Mouse (Mus musculus): Measurements from ENCODE around the gene Hoxc10.

Gene Hoxc10

GRCm38 (mm10) chr15:102990461-102991397, 24.1 kb downstream of the Hoxc10 start, which contains the start of gene Hoxc8:
TSS of gene Hoxc8 (plus strand) at chr15:102990607.
- DNase-seq (ENCODE audit: low spot score): no peak

GRCm38 (mm10) chr15:102991782-102992181, 25.2 kb downstream of the Hoxc10 start:
- DNase-seq (ENCODE audit: low spot score): no peak

GRCm38 (mm10) chr15:102992206-102992605, 25.6 kb downstream of the Hoxc10 start:
- DNase-seq (ENCODE audit: low spot score): no peak

GRCm38 (mm10) chr15:102992863-102993262, 26.3 kb downstream of the Hoxc10 start:
- DNase-seq (ENCODE audit: low spot score): no peak

- DNase-seq (ENCODE audit: low spot score): no peak
These were observed 30.0 kb downstream of the Hoxc10 start for GRCm38 (mm10) chr15:102996548-102996947.

GRCm38 (mm10) chr15:102997431-102997830, 30.8 kb downstream of the Hoxc10 start:
- DNase-seq (ENCODE audit: low spot score): no peak

- DNase-seq (ENCODE audit: low spot score): peak; percentile 83
These were observed 31.4 kb downstream of the Hoxc10 start, which contains the start of gene Hoxc6 for GRCm38 (mm10) chr15:102997939-102998355. TSS of gene Hoxc6 (plus strand) at chr15:102998257.

- no peak for DNase-seq (ENCODE audit: low spot score)
These were observed 32.1 kb downstream of the Hoxc10 start for GRCm38 (mm10) chr15:102998608-102999182.

GRCm38 (mm10) chr15:102999183-102999831, 32.7 kb downstream of the Hoxc10 start:
- peak; percentile 86 for DNase-seq (ENCODE audit: low spot score)

- DNase-seq (ENCODE audit: low spot score): no peak
These were observed 33.4 kb downstream of the Hoxc10 start for GRCm38 (mm10) chr15:102999955-103000354.

- DNase-seq (ENCODE audit: low spot score): no peak
These were observed 33.9 kb downstream of the Hoxc10 start for GRCm38 (mm10) chr15:103000501-103000901.

- no peak for DNase-seq (ENCODE audit: low spot score)
These were observed 34.8 kb downstream of the Hoxc10 start for GRCm38 (mm10) chr15:103001370-103001769.

GRCm38 (mm10) chr15:103002156-103002555, 35.6 kb downstream of the Hoxc10 start:
- DNase-seq (ENCODE audit: low spot score): no peak

- DNase-seq (ENCODE audit: low spot score): no peak
These were observed 36.3 kb downstream of the Hoxc10 start for GRCm38 (mm10) chr15:103002821-103003448.

GRCm38 (mm10) chr15:103005308-103005707, 38.7 kb downstream of the Hoxc10 start:
- DNase-seq (ENCODE audit: low spot score): no peak

- DNase-seq (ENCODE audit: low spot score): no peak
These were observed 39.2 kb downstream of the Hoxc10 start for GRCm38 (mm10) chr15:103005797-103006196.

- no peak for DNase-seq (ENCODE audit: low spot score)
These were observed 39.7 kb downstream of the Hoxc10 start for GRCm38 (mm10) chr15:103006326-103006725.

- DNase-seq (ENCODE audit: low spot score): peak; percentile 79
These were observed 42.9 kb downstream of the Hoxc10 start for GRCm38 (mm10) chr15:103009265-103010111.

GRCm38 (mm10) chr15:103010112-103010846, 43.7 kb downstream of the Hoxc10 start:
- DNase-seq (ENCODE audit: low spot score): no peak

- peak; percentile 67 for DNase-seq (ENCODE audit: low spot score)
These were observed 44.4 kb downstream of the Hoxc10 start for GRCm38 (mm10) chr15:103010847-103011555.

Data from embryo, embryonic 10.5 days (tissue).